In the genomic region with DNA sequence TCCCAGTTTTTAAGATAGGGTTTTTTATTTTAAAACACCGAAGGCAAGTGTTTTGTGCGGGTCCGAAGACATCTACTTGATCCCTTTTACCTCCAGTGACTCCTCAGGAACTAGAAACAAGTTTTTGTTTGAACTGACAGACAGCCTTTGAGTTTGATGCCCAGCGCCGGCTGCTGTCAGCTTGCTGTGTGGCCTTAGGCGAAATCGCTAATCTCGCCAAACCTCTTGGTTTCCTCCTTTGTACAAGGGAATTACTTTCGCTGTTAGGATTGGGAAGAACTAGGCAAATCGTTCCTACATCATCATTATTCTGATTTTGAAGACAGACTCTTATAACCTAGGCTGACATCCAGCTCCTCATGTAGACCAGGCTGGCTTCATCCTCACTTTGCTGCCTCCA, we compare ENCODE assay signal across 8 mouse cellular contexts. TPM values are rescaled to one million over a fixed set of nuclear protein-coding genes. Genes with fewer than 3 reads are reported as not detected.
A peak's percentile ranks its signal among the peaks of the same experiment; 100 is the strongest.
DNase-seq lines count a peak whose midpoint lies in the region; ATAC-seq and TF ChIP-seq lines count a peak whose summit lies in the region.

No protein-coding gene starts in this region.

- H3K36me3 ChIP-seq in heart, adult 2 months (ENCODE audit: control insufficient read depth, insufficient read depth, low read length), result no peaks in the 10 kb centered on the region
- H3K36me3 ChIP-seq in heart, embryonic 12.5 days, result peaks cover 10% of the 10 kb centered on the region; the same call in 1 of the 2 replicates
- peaks cover 45% of the 10 kb centered on the region for H3K36me3 ChIP-seq in limb, embryonic 10.5 days
- no peaks in the 10 kb centered on the region for H3K36me3 ChIP-seq in neural tube, embryonic 11.5 days (ENCODE audit: control insufficient read depth, insufficient read depth, low read length)

- peak overlapping the region; percentile 50 for H3K9ac ChIP-seq in heart, adult 2 months (ENCODE audit: low read depth, low read length)
- H3K9ac ChIP-seq in heart, embryonic 12.5 days, result peak overlapping the region; percentile 80
- peak overlapping the region; percentile 95 for H3K9ac ChIP-seq in neural tube, embryonic 11.5 days (ENCODE audit: low read length)

- no peak for ATAC-seq in heart, embryonic 12.5 days (ENCODE audit: insufficient number of reproducible peaks, low FRiP score)
- ATAC-seq in neural tube, embryonic 11.5 days (ENCODE audit: insufficient read depth, low FRiP score, low TSS enrichment), result no peak

- 5% methylated on average over 10 of the region's 10 CpGs for WGBS in heart, adult 2 months
- WGBS in heart, embryonic 12.5 days, result 6% methylated on average over 10 of the region's 10 CpGs
- 19% methylated on average over 10 of the region's 10 CpGs for WGBS in limb, embryonic 10.5 days
- WGBS in neural tube, embryonic 11.5 days, result 16% methylated on average over 10 of the region's 10 CpGs

- H3K4me2 ChIP-seq in heart, embryonic 12.5 days, result peak overlapping the region; percentile 77
- peak overlapping the region; percentile 58 for H3K4me2 ChIP-seq in neural tube, embryonic 11.5 days (ENCODE audit: low read depth)

- TF ChIP-seq POLR2A in heart, adult 2 months (IDR thresholded peaks at IDR 0.05; ENCODE audit: insufficient read depth, low read depth, low read length), result no peak
- TF ChIP-seq POLR2A in bone marrow macrophage, adult 2 months (IDR thresholded peaks at IDR 0.05; ENCODE audit: borderline replicate concordance, low read depth, low read length), result no peak

- peaks cover 2% of the 10 kb centered on the region for H3K4me1 ChIP-seq in heart, adult 2 months (ENCODE audit: control insufficient read depth, insufficient read depth, low read length)
- peaks cover 13% of the 10 kb centered on the region for H3K4me1 ChIP-seq in bone marrow macrophage, adult 2 months (ENCODE audit: control insufficient read depth, insufficient read depth, low read length)
- H3K4me1 ChIP-seq in heart, embryonic 12.5 days (replicated peaks), result peaks cover 26% of the 10 kb centered on the region
- peaks cover 9% of the 10 kb centered on the region for H3K4me1 ChIP-seq in limb, embryonic 10.5 days
- peaks cover 12% of the 10 kb centered on the region for H3K4me1 ChIP-seq in neural tube, embryonic 11.5 days (ENCODE audit: control insufficient read depth, insufficient read depth, low read length)

- TF ChIP-seq CTCF in heart, adult 2 months (IDR thresholded peaks at IDR 0.05), result no peak
- no peak for TF ChIP-seq CTCF in bone marrow macrophage, adult 2 months (IDR thresholded peaks at IDR 0.05; ENCODE audit: low read depth, low read length)

- intact Hi-C loops in heart, adult 2 months (cut with DNase I), result no loop called here

- H3K9me3 ChIP-seq in heart, embryonic 12.5 days (replicated peaks), result no peaks in the 10 kb centered on the region
- H3K9me3 ChIP-seq in limb, embryonic 10.5 days (replicated peaks), result no peaks in the 10 kb centered on the region
- no peaks in the 10 kb centered on the region for H3K9me3 ChIP-seq in neural tube, embryonic 11.5 days (ENCODE audit: control insufficient read depth, low read length)

- peak overlapping the region; percentile 96 for H3K27ac ChIP-seq in heart, adult 2 months
- peak overlapping the region; percentile 89 for H3K27ac ChIP-seq in bone marrow macrophage, adult 2 months (ENCODE audit: insufficient read depth, low read depth, low read length)
- H3K27ac ChIP-seq in heart, embryonic 12.5 days (ENCODE audit: poor library complexity, severe bottlenecking), result peak overlapping the region; percentile 94
- H3K27ac ChIP-seq in limb, embryonic 10.5 days, result peak overlapping the region; percentile 99
- peak overlapping the region; percentile 99 for H3K27ac ChIP-seq in neural tube, embryonic 11.5 days (ENCODE audit: low read depth, low read length)

- peak; percentile 23 to 37 for DNase-seq in heart, adult 2 months
- DNase-seq in heart, adult 8-10 months (ENCODE audit: low spot score), result no peak
- peak; percentile 45 for DNase-seq in limb, embryonic 10.5 days (ENCODE audit: low spot score)
- peak; percentile 43 for DNase-seq in neural tube, embryonic 11.5 days (ENCODE audit: low spot score)
- DNase-seq in right cerebral cortex, postnatal 4 days, result no peak
- DNase-seq in yolk sac, embryonic 10.5 days (ENCODE audit: low spot score), result no peak

- TF ChIP-seq EP300 in heart, adult 2 months (IDR thresholded peaks at IDR 0.05; ENCODE audit: insufficient read depth, low read depth, low read length), result no peak

- H3K79me2 ChIP-seq in heart, adult 2 months (replicated peaks; ENCODE audit: control insufficient read depth, insufficient read depth, low read length), result peaks cover 3% of the 10 kb centered on the region; the same call in 1 of the 2 replicates

- no peaks in the 10 kb centered on the region for H3K27me3 ChIP-seq in heart, adult 2 months (ENCODE audit: control insufficient read depth, insufficient read depth, low read length)
- H3K27me3 ChIP-seq in heart, embryonic 12.5 days (replicated peaks), result no peaks in the 10 kb centered on the region
- H3K27me3 ChIP-seq in limb, embryonic 10.5 days (ENCODE audit: low read depth, poor library complexity, severe bottlenecking), result no peaks in the 10 kb centered on the region
- H3K27me3 ChIP-seq in neural tube, embryonic 11.5 days (ENCODE audit: control insufficient read depth, insufficient read depth, low read length), result no peaks in the 10 kb centered on the region

- peak overlapping the region; percentile 90 for H3K4me3 ChIP-seq in heart, adult 2 months
- H3K4me3 ChIP-seq in bone marrow macrophage, adult 2 months (ENCODE audit: insufficient read depth, low read length), result peak overlapping the region; percentile 94
- H3K4me3 ChIP-seq in heart, embryonic 12.5 days, result peak overlapping the region; percentile 73
- H3K4me3 ChIP-seq in limb, embryonic 10.5 days, result peak overlapping the region; percentile 76
- peak overlapping the region; percentile 70 for H3K4me3 ChIP-seq in neural tube, embryonic 11.5 days (ENCODE audit: low read depth, low read length)

RNA-seq across cellular contexts. Expression of gene Smarca4, which starts 1.1 kb away (rescaled TPM):
- 10 to 100 TPM; 43.5 to 47.0 TPM for total RNA-seq in heart, adult 2 months (2021)
- polyA plus RNA-seq in heart, adult 2 months (2012; rRNA removed), result 21.5 and 26.5 TPM in 2 replicates
- total RNA-seq in heart, adult 8-10 months (2022), result 10 to 100 TPM; 47.2 to 49.8 (median 49.3) TPM
- polyA plus RNA-seq in bone marrow macrophage, adult 2 months (2012; ENCODE audit: insufficient read depth, insufficient read length, missing spikeins), result 43.7 and 49.8 TPM in 2 replicates
- 76.0 and 78.5 TPM in 2 replicates for polyA plus RNA-seq in heart, embryonic 12.5 days (2016; fragmentation: Nextera tagmentation; extraction: Ambion mirVana)
- polyA plus RNA-seq in limb, embryonic 10.5 days (2016; fragmentation: Nextera tagmentation; extraction: Ambion mirVana), result 169 and 171 TPM in 2 replicates
- polyA plus RNA-seq in neural tube, embryonic 11.5 days (2014; fragmentation: Nextera tagmentation; extraction: Ambion mirVana), result 172 and 175 TPM in 2 replicates

RNA-seq across cellular contexts. Expression of gene Yipf2, which starts 24.4 kb away (rescaled TPM):
- total RNA-seq in heart, adult 2 months (2021), result 1 to 10 TPM; 6.4 to 8.0 TPM
- 11.2 and 12.5 TPM in 2 replicates for polyA plus RNA-seq in heart, adult 2 months (2012; rRNA removed)
- 1 to 10 TPM; 7.3 to 8.6 (median 7.9) TPM for total RNA-seq in heart, adult 8-10 months (2022)
- polyA plus RNA-seq in bone marrow macrophage, adult 2 months (2012; ENCODE audit: insufficient read depth, insufficient read length, missing spikeins), result 16.1 and 17.9 TPM in 2 replicates
- polyA plus RNA-seq in heart, embryonic 12.5 days (2016; fragmentation: Nextera tagmentation; extraction: Ambion mirVana), result 12.9 and 14.8 TPM in 2 replicates
- polyA plus RNA-seq in limb, embryonic 10.5 days (2016; fragmentation: Nextera tagmentation; extraction: Ambion mirVana), result 17.6 and 26.2 TPM in 2 replicates
- 13.8 and 17.5 TPM in 2 replicates for polyA plus RNA-seq in neural tube, embryonic 11.5 days (2014; fragmentation: Nextera tagmentation; extraction: Ambion mirVana)

RNA-seq across cellular contexts. Expression of gene Timm29, which starts 24.5 kb away (rescaled TPM):
- total RNA-seq in heart, adult 2 months (2021), result 10 to 100 TPM; 55.2 to 63.8 TPM
- 35.2 and 58.6 TPM in 2 replicates for polyA plus RNA-seq in heart, adult 2 months (2012; rRNA removed)
- total RNA-seq in heart, adult 8-10 months (2022), result 10 to 100 TPM; 61.0 to 67.1 (median 66.5) TPM
- 15.5 and 16.4 TPM in 2 replicates for polyA plus RNA-seq in bone marrow macrophage, adult 2 months (2012; ENCODE audit: insufficient read depth, insufficient read length, missing spikeins)
- polyA plus RNA-seq in heart, embryonic 12.5 days (2016; fragmentation: Nextera tagmentation; extraction: Ambion mirVana), result 33.6 and 34.5 TPM in 2 replicates
- polyA plus RNA-seq in limb, embryonic 10.5 days (2016; fragmentation: Nextera tagmentation; extraction: Ambion mirVana), result 30.9 and 35.7 TPM in 2 replicates
- polyA plus RNA-seq in neural tube, embryonic 11.5 days (2014; fragmentation: Nextera tagmentation; extraction: Ambion mirVana), result 59.8 and 63.8 TPM in 2 replicates

Comparison
In these comparisons a context has a peak if more than half of its experiments do, and no peak if none do; other contexts are left out.
1. DNase-seq: peak in heart, adult 2 months (2 of 2), limb, embryonic 10.5 days (single experiment) and neural tube, embryonic 11.5 days (single experiment); none in heart, adult 8-10 months (single experiment), right cerebral cortex, postnatal 4 days (single experiment) and yolk sac, embryonic 10.5 days (single experiment).
2. Peak in every context shown above with its lines, with median percentiles within 50 percentile points of each other: H3K27ac ChIP-seq, H3K4me3 ChIP-seq and H3K9ac ChIP-seq.